ENCODE assay signal across 19 mouse cellular contexts in the genomic region with DNA sequence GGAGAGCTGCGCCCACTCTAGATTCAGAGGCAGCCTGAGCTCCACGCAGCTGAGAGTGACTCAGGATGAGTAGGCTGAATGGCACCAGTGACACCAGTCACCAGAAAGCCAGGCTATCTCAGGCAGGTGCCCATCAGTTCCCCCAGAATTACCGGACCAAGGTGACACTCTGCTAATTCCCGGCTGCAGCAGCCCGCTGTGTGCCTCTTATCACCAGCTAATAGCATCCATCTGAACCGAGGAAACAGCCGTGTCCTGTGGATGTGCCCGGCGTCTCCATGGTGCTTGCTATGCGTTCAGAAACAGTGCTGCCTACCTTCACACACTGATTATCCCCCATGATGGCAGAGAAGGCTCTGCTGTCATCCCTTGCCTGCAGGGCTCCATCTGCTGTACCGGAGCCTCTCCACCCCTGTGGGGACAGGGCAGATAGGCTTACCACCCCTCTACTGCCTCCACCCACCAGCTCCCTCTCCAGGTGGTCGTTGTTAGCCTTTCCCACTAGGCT.
DNase-seq lines count a peak whose midpoint lies in the region; ATAC-seq and TF ChIP-seq lines count a peak whose summit lies in the region.
"Had no signal": no experiment of that assay in that cellular context is flagged by ENCODE, and none has a peak within 500 bp of the region (broad histone marks: within the 10 kb centered on the region; RNA-seq: fewer than 3 reads in every experiment).

No protein-coding gene starts in this region.

- no peak for TF ChIP-seq CTCF in forebrain, postnatal 0 days (IDR thresholded peaks at IDR 0.05; ENCODE audit: low read depth)

- no peaks in the 10 kb centered on the region for H3K36me3 ChIP-seq in forebrain, embryonic 15.5 days
- H3K36me3 ChIP-seq in forebrain, postnatal 0 days (ENCODE audit: insufficient read depth), result no peaks in the 10 kb centered on the region
- no peaks in the 10 kb centered on the region for H3K36me3 ChIP-seq in neural tube, embryonic 11.5 days (ENCODE audit: control insufficient read depth, insufficient read depth, low read length)
- no peaks in the 10 kb centered on the region for H3K36me3 ChIP-seq in hindbrain, embryonic 16.5 days (ENCODE audit: control insufficient read depth, insufficient read depth, low read length)
- H3K36me3 ChIP-seq in neural tube, embryonic 14.5 days (ENCODE audit: control insufficient read depth, insufficient read depth, low read length), result no peaks in the 10 kb centered on the region
- H3K36me3 ChIP-seq: G1E; limb, embryonic 15.5 days had no signal

- H3K4me1 ChIP-seq in forebrain, embryonic 15.5 days, result peaks cover 34% of the 10 kb centered on the region
- no peaks in the 10 kb centered on the region; the same call in 1 of the 2 replicates for H3K4me1 ChIP-seq in forebrain, postnatal 0 days (ENCODE audit: insufficient read depth)
- H3K4me1 ChIP-seq in neural tube, embryonic 11.5 days (ENCODE audit: control insufficient read depth, insufficient read depth, low read length), result peaks cover 26% of the 10 kb centered on the region
- H3K4me1 ChIP-seq in hindbrain, embryonic 16.5 days (ENCODE audit: control insufficient read depth, insufficient read depth, low read depth, low read length), result peaks cover 44% of the 10 kb centered on the region
- H3K4me1 ChIP-seq in neural tube, embryonic 14.5 days (ENCODE audit: control insufficient read depth, insufficient read depth, low read length), result peaks cover 62% of the 10 kb centered on the region
- H3K4me1 ChIP-seq: limb, embryonic 15.5 days had no signal

- H3K9ac ChIP-seq in forebrain, embryonic 15.5 days (replicated peaks), result no peak overlapping the region
- no peak overlapping the region for H3K9ac ChIP-seq in forebrain, postnatal 0 days
- H3K9ac ChIP-seq in neural tube, embryonic 11.5 days (ENCODE audit: low read length), result no peak overlapping the region
- no peak overlapping the region for H3K9ac ChIP-seq in hindbrain, embryonic 16.5 days (ENCODE audit: low read depth, low read length)
- no peak overlapping the region for H3K9ac ChIP-seq in neural tube, embryonic 14.5 days (replicated peaks; ENCODE audit: low read depth, low read length)
- H3K9ac ChIP-seq: limb, embryonic 15.5 days had no signal

- H3K27me3 ChIP-seq in forebrain, embryonic 15.5 days, result no peaks in the 10 kb centered on the region
- no peaks in the 10 kb centered on the region for H3K27me3 ChIP-seq in forebrain, postnatal 0 days (ENCODE audit: insufficient read depth, low read length)
- H3K27me3 ChIP-seq in neural tube, embryonic 11.5 days (ENCODE audit: control insufficient read depth, insufficient read depth, low read length), result no peaks in the 10 kb centered on the region
- no peaks in the 10 kb centered on the region for H3K27me3 ChIP-seq in hindbrain, embryonic 16.5 days (replicated peaks; ENCODE audit: control insufficient read depth, insufficient read depth, low read length)
- no peaks in the 10 kb centered on the region for H3K27me3 ChIP-seq in neural tube, embryonic 14.5 days (ENCODE audit: control insufficient read depth, insufficient read depth, low read length)

- DNase-seq in forebrain, postnatal 0 days, result no peak
- no peak for DNase-seq in neural tube, embryonic 11.5 days (ENCODE audit: low spot score)
- no peak for DNase-seq in neural tube, embryonic 10.5 days (ENCODE audit: extremely low spot score, low spot score)
- no peak for DNase-seq in urinary bladder, postnatal 25 days (ENCODE audit: low spot score)
- DNase-seq: adrenal gland, adult 8-10 months; gastrocnemius, adult 2 months; heart, adult 18-20 months; heart, postnatal 36 days; kidney, adult 2 months; lung, adult 2 months; right cerebral cortex, postnatal 25 days; thymus, adult 2 months had no signal

- no peak overlapping the region for H3K4me3 ChIP-seq in forebrain, embryonic 15.5 days
- H3K4me3 ChIP-seq in forebrain, postnatal 0 days (ENCODE audit: low read depth, low read length), result no peak overlapping the region
- H3K4me3 ChIP-seq in neural tube, embryonic 11.5 days (ENCODE audit: low read depth, low read length), result no peak overlapping the region
- no peak overlapping the region for H3K4me3 ChIP-seq in hindbrain, embryonic 16.5 days (ENCODE audit: low read length)
- no peak overlapping the region for H3K4me3 ChIP-seq in neural tube, embryonic 14.5 days (ENCODE audit: low read depth, low read length)
- H3K4me3 ChIP-seq: erythroblast, embryonic 14.5 days; gastrocnemius, adult 2 months; limb, embryonic 15.5 days had no signal

- no peaks in the 10 kb centered on the region for H3K9me3 ChIP-seq in forebrain, embryonic 15.5 days
- no peaks in the 10 kb centered on the region for H3K9me3 ChIP-seq in forebrain, postnatal 0 days (ENCODE audit: low read length)
- H3K9me3 ChIP-seq in neural tube, embryonic 11.5 days (ENCODE audit: control insufficient read depth, low read length), result no peaks in the 10 kb centered on the region
- H3K9me3 ChIP-seq in hindbrain, embryonic 16.5 days (ENCODE audit: control insufficient read depth, low read length), result no peaks in the 10 kb centered on the region
- H3K9me3 ChIP-seq in neural tube, embryonic 14.5 days (ENCODE audit: control insufficient read depth, low read length), result no peaks in the 10 kb centered on the region
- H3K9me3 ChIP-seq: limb, embryonic 15.5 days had no signal

- no peak overlapping the region for H3K4me2 ChIP-seq in forebrain, embryonic 15.5 days (replicated peaks)
- H3K4me2 ChIP-seq in forebrain, postnatal 0 days (ENCODE audit: low read depth), result no peak overlapping the region
- no peak overlapping the region for H3K4me2 ChIP-seq in neural tube, embryonic 11.5 days (ENCODE audit: low read depth)
- no peak overlapping the region for H3K4me2 ChIP-seq in hindbrain, embryonic 16.5 days (ENCODE audit: low read length)
- H3K4me2 ChIP-seq in neural tube, embryonic 14.5 days (ENCODE audit: low read depth, low read length), result no peak overlapping the region
- H3K4me2 ChIP-seq: limb, embryonic 15.5 days had no signal

- 66% methylated on average over 12 of the region's 12 CpGs for WGBS in forebrain, embryonic 15.5 days
- WGBS in forebrain, postnatal 0 days, result 56% methylated on average over 12 of the region's 12 CpGs
- 63% methylated on average over 12 of the region's 12 CpGs for WGBS in neural tube, embryonic 11.5 days
- WGBS in hindbrain, embryonic 16.5 days, result 41% methylated on average over 12 of the region's 12 CpGs
- 33% methylated on average over 12 of the region's 12 CpGs for WGBS in neural tube, embryonic 14.5 days

- peak overlapping the region; percentile 25; the same call in 1 of the 2 replicates for H3K27ac ChIP-seq in forebrain, embryonic 15.5 days (replicated peaks)
- H3K27ac ChIP-seq in forebrain, postnatal 0 days (ENCODE audit: low read depth, low read length), result no peak overlapping the region
- peak overlapping the region; percentile 68 for H3K27ac ChIP-seq in neural tube, embryonic 11.5 days (ENCODE audit: low read depth, low read length)
- H3K27ac ChIP-seq in hindbrain, embryonic 16.5 days (ENCODE audit: low read depth, low read length), result peak overlapping the region; percentile 4; the same call in 1 of the 2 replicates
- H3K27ac ChIP-seq in neural tube, embryonic 14.5 days (ENCODE audit: low read depth, low read length), result peak overlapping the region; percentile 88
- H3K27ac ChIP-seq: gastrocnemius, adult 2 months; limb, embryonic 15.5 days had no signal

- ATAC-seq in forebrain, embryonic 15.5 days (replicated peaks), result no peak
- no peak for ATAC-seq in forebrain, postnatal 0 days
- no peak for ATAC-seq in neural tube, embryonic 11.5 days (ENCODE audit: insufficient read depth, low FRiP score, low TSS enrichment)
- ATAC-seq in hindbrain, embryonic 16.5 days, result no peak
- no peak for ATAC-seq in neural tube, embryonic 14.5 days (ENCODE audit: low read depth)
- ATAC-seq in megakaryocyte, adult 5-6 weeks (ENCODE audit: poor library complexity, severe bottlenecking), result no peak
